Mouse (Mus musculus) heart, adult 2 months (tissue): Measurements from ENCODE around the gene Tbc1d19.

Experiments used
- CTCF ChIP-seq: fragments of 200-600 bp; IDR thresholded peaks from 2 replicates; pipeline ENCODE4 v1.8.1; 2022; ENCODE audit warnings: antibody characterized with exemption, mild to moderate bottlenecking, moderate library complexity
- POLR2A ChIP-seq: fragments of 200-500 bp; IDR thresholded peaks from 2 replicates; pipeline ENCODE4 v1.6.1; 2011; ENCODE audit warnings: mild to moderate bottlenecking, low read depth, low read length, control low read depth; ENCODE audit not compliant: insufficient read depth

DNA sequence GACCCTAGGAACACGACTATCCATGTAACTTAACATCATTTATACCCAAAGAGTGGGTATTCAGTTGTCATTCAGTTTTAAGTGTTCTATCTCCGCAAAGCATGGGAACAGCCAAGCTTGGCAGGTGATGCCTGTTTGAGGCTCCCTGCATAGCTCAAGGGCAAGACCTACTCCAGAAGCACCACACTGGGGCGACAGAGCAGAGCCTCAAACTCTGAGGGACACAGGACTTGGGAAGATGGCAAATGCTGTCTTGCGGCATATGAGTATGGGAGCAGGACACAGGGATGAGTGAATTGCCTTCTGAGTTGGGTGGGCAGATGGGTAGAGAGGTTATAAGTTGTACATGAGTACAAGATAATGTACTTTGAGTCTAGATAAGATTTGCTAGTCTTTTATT is 119.1 kb downstream of the Tbc1d19 start:
- TF ChIP-seq CTCF = peak; percentile 42
- no peak for TF ChIP-seq POLR2A
